Mouse (Mus musculus) megakaryocyte progenitor cell, adult 5-6 weeks (primary cell): ENCODE measurements around the gene Alg2. TPM values are rescaled to one million over a fixed set of nuclear protein-coding genes. Genes with fewer than 3 reads are reported as not detected.

Experiments used
- total RNA-seq, 2 experiments: library from RNA; stranded (forward) in 1 of 2; stranded (reverse) in 1 of 2; fragments of 157-497, 149-512 nt in 1 of 2; fragments of 200-1000 nt in 1 of 2; gene quantifications; 2 replicates each; pipeline versions ENCODE4 v1.2.3 to v1.2.4; 2015 to 2017

Gene Alg2
- total RNA-seq, 2 experiments from 2014 or later: 18.0 to 48.4 TPM

Other genes with a start within 250 kb of the Alg2 start
- gene Tgfbr1, start 121.1 kb downstream of the Alg2 start, total RNA-seq (2015): 18.4 and 19.5 TPM in 2 replicates
- gene Tgfbr1, start 121.1 kb downstream of the Alg2 start, total RNA-seq (2017): 19.9 and 23.1 TPM in 2 replicates
- 584 and 670 TPM in 2 replicates for gene Sec61b, start 325 bp upstream of the Alg2 start, total RNA-seq (2015)
- gene Sec61b, start 325 bp upstream of the Alg2 start, total RNA-seq (2017): 230 and 279 TPM in 2 replicates